Mouse (Mus musculus) neural tube, embryonic 14.5 days (tissue): ENCODE measurements around the gene Cep85l. TPM values are rescaled to one million over a fixed set of nuclear protein-coding genes. Genes with fewer than 3 reads are reported as not detected.
A peak's percentile ranks its signal among the peaks of the same experiment; 100 is the strongest.

Experiments
- ATAC-seq: fragments of 200-750 bp; cut with Nextera tagmentation; 2 replicates; pipeline ENCODE4 v1.8.0; 2017; ENCODE audit warnings: low read depth, mild to moderate bottlenecking, moderate TSS enrichment, moderate library complexity
- H3K27ac ChIP-seq: fragments of 300-500 bp; sonication (generic); 2 replicates; pipeline ENCODE4 v1.5.1; 2014; ENCODE audit warnings: low read depth, mild to moderate bottlenecking, control low read depth, low read length, moderate library complexity, mixed read lengths
- H3K27me3 ChIP-seq: fragments of 300-500 bp; sonication (generic); 2 replicates; pipeline ENCODE4 v1.6.1; 2014; ENCODE audit warnings: low read length; ENCODE audit not compliant: control insufficient read depth, insufficient read depth
- H3K36me3 ChIP-seq: fragments of 300-500 bp; sonication (generic); 2 replicates; pipeline ENCODE4 v1.6.1; 2014; ENCODE audit warnings: low read length, mixed read lengths; ENCODE audit not compliant: control insufficient read depth, insufficient read depth
- H3K4me1 ChIP-seq: fragments of 300-500 bp; sonication (generic); 2 replicates; pipeline ENCODE4 v1.6.1; 2014; ENCODE audit warnings: low read length; ENCODE audit not compliant: control insufficient read depth, insufficient read depth
- H3K4me2 ChIP-seq: fragments of 300-500 bp; sonication (generic); 2 replicates; pipeline ENCODE4 v1.6.1; 2014; ENCODE audit warnings: mild to moderate bottlenecking, low read depth, low read length, control low read depth
- H3K4me3 ChIP-seq: fragments of 300-500 bp; sonication (generic); 2 replicates; pipeline ENCODE4 v1.5.1; 2014; ENCODE audit warnings: low read depth, low read length, control low read depth, mixed read lengths
- H3K9ac ChIP-seq: fragments of 300-500 bp; sonication (generic); replicated peaks from 2 replicates; pipeline ENCODE4 v1.6.1; 2014; ENCODE audit warnings: low read depth, mild to moderate bottlenecking, control low read depth, low read length, mixed read lengths
- H3K9me3 ChIP-seq: fragments of 300-500 bp; sonication (generic); 2 replicates; pipeline ENCODE4 v1.6.1; 2016; ENCODE audit warnings: low read length; ENCODE audit not compliant: control insufficient read depth
- WGBS: fragments of 180-500 bp; shearing (Covaris S2); extraction: QIAGEN DNeasy Blood & Tissue Kit; methylation state at CpG from one replicate; pipeline ENCODE4 v1.1.7; 2014; 5-methylcytosine and 5-hydroxymethylcytosine counted together
- polyA plus RNA-seq: library from polyadenylated mRNA; unstranded; fragments of >200 nt; fragmentation: Nextera tagmentation; extraction: Ambion mirVana; gene quantifications from 2 replicates; pipeline ENCODE4 v1.2.1, GENCODE M21; 2014

The Cep85l gene
- polyA plus RNA-seq, 1 experiment from 2014 or later: 11.6 TPM

GRCm38 (mm10) chr10:53347787-53348755, 31.7 kb downstream of the Cep85l start:
- Histone ChIP-seq H3K9ac (no peak overlapping the region), H3K9me3 (no peaks in the 10 kb centered on the region), H3K27me3 (no peaks in the 10 kb centered on the region), H3K27ac (no peak overlapping the region), H3K4me3 (no peak overlapping the region), H3K4me1 (no peaks in the 10 kb centered on the region), H3K36me3 (no peaks in the 10 kb centered on the region), H3K4me2 (no peak overlapping the region)
- peak; percentile 67; the same call in 1 of the 2 replicates for ATAC-seq
- WGBS: 58% methylated on average over 10 of the region's 10 CpGs

GRCm38 (mm10) chr10:53346916-53347315, 32.8 kb downstream of the Cep85l start:
- Histone ChIP-seq H3K27ac (no peak overlapping the region), H3K36me3 (no peaks in the 10 kb centered on the region), H3K4me2 (no peak overlapping the region), H3K9me3 (no peaks in the 10 kb centered on the region), H3K4me3 (no peak overlapping the region), H3K9ac (no peak overlapping the region), H3K27me3 (no peaks in the 10 kb centered on the region), H3K4me1 (no peaks in the 10 kb centered on the region)
- 89% methylated on average over 5 of the region's 5 CpGs for whole genome bisulfite sequencing
- ATAC-seq: no peak

GRCm38 (mm10) chr10:53346506-53346905, 33.2 kb downstream of the Cep85l start:
- 51% methylated on average over 3 of the region's 3 CpGs for WGBS
- no peak for ATAC-seq
- no peaks in the 10 kb centered on the region for H3K27me3 ChIP-seq

GRCm38 (mm10) chr10:53345508-53345907, 34.2 kb downstream of the Cep85l start:
- 93% methylated on average over 4 of the region's 4 CpGs for WGBS
- no peaks in the 10 kb centered on the region for H3K4me1 ChIP-seq

More at GRCm38 (mm10) chr10:53346506-53346905, 33.2 kb downstream of the Cep85l start:
- no peak overlapping the region for H3K27ac ChIP-seq
- no peak overlapping the region for H3K4me2 ChIP-seq
- H3K36me3 ChIP-seq: no peaks in the 10 kb centered on the region
- no peaks in the 10 kb centered on the region for H3K4me1 ChIP-seq
- H3K4me3 ChIP-seq: no peak overlapping the region
- no peaks in the 10 kb centered on the region for H3K9me3 ChIP-seq
- H3K9ac ChIP-seq: no peak overlapping the region

GRCm38 (mm10) chr10:53343865-53344264, 35.9 kb downstream of the Cep85l start:
- 59% methylated on average over 10 of the region's 10 CpGs for WGBS
- no peak overlapping the region for H3K9ac ChIP-seq
- H3K4me1 ChIP-seq: no peaks in the 10 kb centered on the region
- H3K4me2 ChIP-seq: no peak overlapping the region
- H3K27me3 ChIP-seq: no peaks in the 10 kb centered on the region
- no peaks in the 10 kb centered on the region for H3K9me3 ChIP-seq
- no peaks in the 10 kb centered on the region for H3K36me3 ChIP-seq
- ATAC-seq: no peak
- H3K27ac ChIP-seq: no peak overlapping the region
- no peak overlapping the region for H3K4me3 ChIP-seq

More at GRCm38 (mm10) chr10:53345508-53345907, 34.2 kb downstream of the Cep85l start:
- ATAC-seq: no peak
- no peak overlapping the region for H3K4me2 ChIP-seq
- no peaks in the 10 kb centered on the region for H3K36me3 ChIP-seq
- no peak overlapping the region for H3K27ac ChIP-seq
- H3K4me3 ChIP-seq: no peak overlapping the region
- H3K9me3 ChIP-seq: no peaks in the 10 kb centered on the region
- no peaks in the 10 kb centered on the region for H3K27me3 ChIP-seq
- H3K9ac ChIP-seq: no peak overlapping the region

- 27% methylated on average over 6 of the region's 6 CpGs for WGBS
- Histone ChIP-seq H3K9me3 (no peaks in the 10 kb centered on the region), H3K27ac (no peak overlapping the region), H3K27me3 (no peaks in the 10 kb centered on the region), H3K36me3 (no peaks in the 10 kb centered on the region), H3K4me3 (no peak overlapping the region), H3K9ac (no peak overlapping the region), H3K4me2 (no peak overlapping the region), H3K4me1 (no peaks in the 10 kb centered on the region)
- ATAC-seq: no peak
These were observed 36.4 kb downstream of the Cep85l start for GRCm38 (mm10) chr10:53343384-53343783.

GRCm38 (mm10) chr10:53342166-53342728, 37.5 kb downstream of the Cep85l start:
- Histone ChIP-seq H3K4me1 (no peaks in the 10 kb centered on the region), H3K27me3 (no peaks in the 10 kb centered on the region), H3K36me3 (no peaks in the 10 kb centered on the region), H3K4me3 (no peak overlapping the region), H3K4me2 (no peak overlapping the region), H3K9me3 (no peaks in the 10 kb centered on the region), H3K27ac (no peak overlapping the region), H3K9ac (no peak overlapping the region)
- 93% methylated on average over 9 of the region's 9 CpGs for WGBS
- no peak for ATAC-seq

- no peak overlapping the region for H3K4me3 ChIP-seq
- H3K9ac ChIP-seq: no peak overlapping the region
- no peak overlapping the region for H3K4me2 ChIP-seq
- ATAC-seq: peak; percentile 78
- no peaks in the 10 kb centered on the region for H3K4me1 ChIP-seq
- H3K27me3 ChIP-seq: no peaks in the 10 kb centered on the region
- H3K36me3 ChIP-seq: no peaks in the 10 kb centered on the region
- H3K27ac ChIP-seq: no peak overlapping the region
- 78% methylated on average over 7 of the region's 7 CpGs for WGBS
- H3K9me3 ChIP-seq: no peaks in the 10 kb centered on the region
These were observed 38.3 kb downstream of the Cep85l start for GRCm38 (mm10) chr10:53341288-53341965.

- no peak overlapping the region for H3K4me3 ChIP-seq
- no peak for ATAC-seq
- no peaks in the 10 kb centered on the region for H3K36me3 ChIP-seq
- H3K9me3 ChIP-seq: no peaks in the 10 kb centered on the region
- no peak overlapping the region for H3K27ac ChIP-seq
- 74% methylated on average over 2 of the region's 2 CpGs for WGBS
- no peak overlapping the region for H3K4me2 ChIP-seq
- no peak overlapping the region for H3K9ac ChIP-seq
- no peaks in the 10 kb centered on the region for H3K4me1 ChIP-seq
- no peaks in the 10 kb centered on the region for H3K27me3 ChIP-seq
These were observed 40.7 kb downstream of the Cep85l start for GRCm38 (mm10) chr10:53339045-53339444.
